Mouse (Mus musculus) macrophage (primary cell): Measurements from ENCODE around the gene Arhgef19. TPM values are rescaled to one million over a fixed set of nuclear protein-coding genes. Genes with fewer than 3 reads are reported as not detected.

ENCODE experiments used
- H3K27ac ChIP-seq: fragments of 350-480 bp; formaldehyde crosslinking; 2 replicates; pipeline ENCODE4 v1.9.0; 2021
- H3K36me3 ChIP-seq: fragments of 350-480 bp; formaldehyde crosslinking; 2 replicates; pipeline ENCODE4 v1.9.0; 2021; ENCODE audit errors: inconsistent target
- H3K4me3 ChIP-seq: fragments of 350-480 bp; formaldehyde crosslinking; 2 replicates; pipeline ENCODE4 v1.9.0; 2021; ENCODE audit errors: inconsistent target
- H3K79me2 ChIP-seq: fragments of 350-480 bp; formaldehyde crosslinking; 2 replicates; pipeline ENCODE4 v1.9.0; 2021; ENCODE audit errors: inconsistent target
- WGBS: methylation state at CpG from one replicate; pipeline ENCODE4 v1.1.7; 2026; ENCODE audit warnings: inconsistent platforms; ENCODE audit not compliant: missing documents; 5-methylcytosine and 5-hydroxymethylcytosine counted together
- polyA plus RNA-seq: library from polyadenylated mRNA; stranded (reverse); fragments of 250-400 nt; gene quantifications from 3 replicates; pipeline ENCODE4 v1.2.4, GENCODE M21; 2018; ENCODE audit warnings: inconsistent platforms
- total RNA-seq, 78 experiments: library from RNA; depleted of rRNA; stranded (reverse); fragments of 250-400 nt; gene quantifications; 1 replicate in 9 of 78; 2 replicates in 24 of 78; 3 replicates in 43 of 78; 4 replicates in 2 of 78; pipeline ENCODE4 v1.2.4; 2018; ENCODE audit warnings: inconsistent platforms in 56 of 78

Gene Arhgef19
- total RNA-seq (2018; cell fraction: chromatin; rRNA removed), result 1 to 10 TPM in 1 of 26 experiments, under 1 TPM in 4, not detected in 21; 0.22 to 1.4 (median 0.27) TPM
- under 1 TPM in 5 of 26 experiments, not detected in 21; 0.05 to 0.23 (median 0.07) TPM for total RNA-seq (2018; cell fraction: cytosol; rRNA removed)
- total RNA-seq (2018; cell fraction: nucleus; rRNA removed), result 1 to 10 TPM in 2 of 26 experiments, under 1 TPM in 2, not detected in 22; 0.31 to 1.2 (median 0.94) TPM
- 0.35 TPM in 1 of 3 replicates, not detected in the others for polyA plus RNA-seq

- Histone ChIP-seq H3K27ac (no peak within 1 kb of the TSS), H3K36me3 (no peaks in the 10 kb centered on the region), H3K79me2 (no peaks in the 10 kb centered on the region), H3K4me3 (no peak within 1 kb of the TSS)
- WGBS, result 2% methylated on average over 30 of the region's 31 CpGs
These were observed at the start of gene Arhgef19 for GRCm38 (mm10) chr4:141239388-141240125. Gene Arhgef19 (plus strand): TSS chr4:141239499.

- WGBS, result 87% methylated on average over 7 of the region's 7 CpGs
- peaks cover 49% of the 10 kb centered on the region for H3K36me3 ChIP-seq
These were observed 48.0 kb upstream of the Arhgef19 start for GRCm38 (mm10) chr4:141191294-141191693.

GRCm38 (mm10) chr4:141194553-141194952, 44.7 kb upstream of the Arhgef19 start:
- no peak overlapping the region for H3K4me3 ChIP-seq
- H3K27ac ChIP-seq, result no peak overlapping the region
- peaks cover 4% of the 10 kb centered on the region; the same call in 1 of the 2 replicates for H3K79me2 ChIP-seq
- 97% methylated on average over 6 of the region's 6 CpGs for WGBS
- H3K36me3 ChIP-seq, result peaks cover 77% of the 10 kb centered on the region

More at GRCm38 (mm10) chr4:141191294-141191693, 48.0 kb upstream of the Arhgef19 start:
- Histone ChIP-seq H3K79me2 (peaks cover 29% of the 10 kb centered on the region; the same call in 1 of the 2 replicates), H3K27ac (no peak overlapping the region), H3K4me3 (no peak overlapping the region)

- H3K36me3 ChIP-seq, result peaks cover 86% of the 10 kb centered on the region
- H3K79me2 ChIP-seq, result no peaks in the 10 kb centered on the region
- H3K4me3 ChIP-seq, result no peak overlapping the region
- WGBS, result 99% methylated on average over 13 of the region's 13 CpGs
- H3K27ac ChIP-seq, result no peak overlapping the region
These were observed 42.2 kb upstream of the Arhgef19 start for GRCm38 (mm10) chr4:141196981-141197685.

GRCm38 (mm10) chr4:141197686-141198035, 41.6 kb upstream of the Arhgef19 start:
- no peak overlapping the region for H3K27ac ChIP-seq
- H3K79me2 ChIP-seq, result no peaks in the 10 kb centered on the region
- H3K36me3 ChIP-seq, result peaks cover 84% of the 10 kb centered on the region
- 97% methylated on average over 8 of the region's 13 CpGs for WGBS
- no peak overlapping the region for H3K4me3 ChIP-seq

GRCm38 (mm10) chr4:141200906-141201305, 38.4 kb upstream of the Arhgef19 start:
- Histone ChIP-seq H3K36me3 (peaks cover 57% of the 10 kb centered on the region), H3K4me3 (no peak overlapping the region), H3K79me2 (no peaks in the 10 kb centered on the region), H3K27ac (no peak overlapping the region)
- WGBS, result 70% methylated on average over 11 of the region's 11 CpGs

- Histone ChIP-seq H3K36me3 (peaks cover 44% of the 10 kb centered on the region; the same call in 1 of the 2 replicates), H3K79me2 (no peaks in the 10 kb centered on the region), H3K4me3 (no peak overlapping the region), H3K27ac (no peak overlapping the region)
- WGBS, result 95% methylated on average over 6 of the region's 6 CpGs
These were observed 37.1 kb upstream of the Arhgef19 start for GRCm38 (mm10) chr4:141202192-141202591.

- no peak overlapping the region for H3K27ac ChIP-seq
- peaks cover 24% of the 10 kb centered on the region; the same call in 1 of the 2 replicates for H3K36me3 ChIP-seq
- no peak overlapping the region for H3K4me3 ChIP-seq
- H3K79me2 ChIP-seq, result no peaks in the 10 kb centered on the region
- WGBS, result 95% methylated on average over 4 of the region's 4 CpGs
These were observed 34.7 kb upstream of the Arhgef19 start for GRCm38 (mm10) chr4:141204580-141205061.

GRCm38 (mm10) chr4:141207081-141207480, 32.2 kb upstream of the Arhgef19 start:
- 89% methylated on average over 5 of the region's 5 CpGs for WGBS

GRCm38 (mm10) chr4:141210524-141211219, 28.6 kb upstream of the Arhgef19 start:
- WGBS, result 47% methylated on average over 13 of the region's 14 CpGs
- H3K36me3 ChIP-seq, result no peaks in the 10 kb centered on the region
- no peaks in the 10 kb centered on the region for H3K79me2 ChIP-seq
- H3K4me3 ChIP-seq, result peak overlapping the region; percentile 50
- peak overlapping the region; percentile 62 for H3K27ac ChIP-seq

More at GRCm38 (mm10) chr4:141207081-141207480, 32.2 kb upstream of the Arhgef19 start:
- Histone ChIP-seq H3K27ac (no peak overlapping the region), H3K79me2 (no peaks in the 10 kb centered on the region), H3K4me3 (no peak overlapping the region), H3K36me3 (peaks cover 4% of the 10 kb centered on the region; the same call in 1 of the 2 replicates)

- Histone ChIP-seq H3K79me2 (no peaks in the 10 kb centered on the region), H3K27ac (no peak overlapping the region), H3K4me3 (no peak overlapping the region), H3K36me3 (no peaks in the 10 kb centered on the region)
- WGBS, result 93% methylated on average over 4 of the region's 4 CpGs
These were observed 27.7 kb upstream of the Arhgef19 start for GRCm38 (mm10) chr4:141211646-141212045.

GRCm38 (mm10) chr4:141212892-141213291, 26.4 kb upstream of the Arhgef19 start:
- 89% methylated on average over 9 of the region's 9 CpGs for whole genome bisulfite sequencing
- Histone ChIP-seq H3K27ac (no peak overlapping the region), H3K4me3 (no peak overlapping the region), H3K79me2 (no peaks in the 10 kb centered on the region), H3K36me3 (no peaks in the 10 kb centered on the region)

- Histone ChIP-seq H3K36me3 (no peaks in the 10 kb centered on the region), H3K79me2 (no peaks in the 10 kb centered on the region), H3K4me3 (peak overlapping the region; percentile 54), H3K27ac (peak overlapping the region; percentile 37)
- WGBS, result 57% methylated on average over 2 of the region's 2 CpGs
These were observed 26.0 kb upstream of the Arhgef19 start for GRCm38 (mm10) chr4:141213342-141213741.

- H3K79me2 ChIP-seq, result no peaks in the 10 kb centered on the region
- no peaks in the 10 kb centered on the region for H3K36me3 ChIP-seq
- under 1% methylated on average over 24 of the region's 24 CpGs for WGBS
- H3K4me3 ChIP-seq, result peak within 1 kb of the TSS; percentile 54
- peak within 1 kb of the TSS; percentile 37 for H3K27ac ChIP-seq
These were observed 25.4 kb upstream of the Arhgef19 start, which contains the start of gene Rsg1 for GRCm38 (mm10) chr4:141213770-141214336. Gene Rsg1 (plus strand): TSS chr4:141213956.
